Mouse (Mus musculus) fibroblast of lung, adult 2 months (primary cell): ENCODE measurements around the gene Plxnc1.
A peak's percentile ranks its signal among the peaks of the same experiment; 100 is the strongest.

ENCODE experiments used
- DNase-seq: peaks from one replicate; pipeline ENCODE4 v3.0.0-alpha.2; 2011; ENCODE audit warnings: low read depth

The Plxnc1 gene

GRCm38 (mm10) chr10:94920526-94920925 is 24.1 kb downstream of the Plxnc1 start:
- no peak for DNase-seq

DNA sequence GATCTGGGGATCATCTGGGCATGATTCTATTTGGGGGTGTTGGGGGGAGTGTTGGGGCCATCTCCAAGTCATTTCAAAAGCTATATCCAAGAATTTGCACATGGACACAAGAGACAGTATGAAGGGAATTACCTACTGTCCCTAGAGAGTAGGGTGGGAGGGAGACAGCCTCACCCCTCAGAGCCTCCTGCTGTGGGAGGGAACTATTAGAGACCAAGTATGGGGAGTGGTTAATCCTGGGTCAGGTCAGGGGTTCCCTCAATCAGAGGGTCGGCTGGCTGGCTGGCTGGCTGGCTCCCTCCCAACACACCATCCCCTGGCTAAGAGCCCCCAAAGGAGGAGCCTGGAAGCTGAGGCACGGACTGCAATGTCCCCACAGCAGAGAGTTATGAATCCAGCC is 24.7 kb downstream of the Plxnc1 start:
- DNase-seq = no peak

GRCm38 (mm10) chr10:94919552-94919951 is 25.1 kb downstream of the Plxnc1 start:
- DNase-seq = peak; percentile 21

DNA sequence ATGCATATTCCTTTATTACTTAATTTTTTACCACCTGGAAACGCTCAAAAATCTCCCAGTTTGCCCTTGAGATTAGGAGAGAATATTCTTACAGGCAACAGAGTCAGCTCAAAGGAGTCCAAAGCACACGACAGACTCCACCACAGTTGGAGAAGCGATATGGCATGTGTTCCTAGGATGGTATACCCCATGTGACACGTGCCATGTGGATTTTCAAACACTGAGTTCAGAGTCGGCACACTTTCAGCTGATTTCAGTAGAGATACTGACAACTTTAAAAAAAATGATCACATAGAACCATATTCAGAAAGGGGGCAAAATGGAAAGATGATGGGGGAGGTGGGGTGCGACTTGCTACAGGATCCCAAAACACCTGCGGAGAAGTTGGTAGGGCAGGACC is 26.0 kb downstream of the Plxnc1 start:
- no peak for DNase-seq

DNA sequence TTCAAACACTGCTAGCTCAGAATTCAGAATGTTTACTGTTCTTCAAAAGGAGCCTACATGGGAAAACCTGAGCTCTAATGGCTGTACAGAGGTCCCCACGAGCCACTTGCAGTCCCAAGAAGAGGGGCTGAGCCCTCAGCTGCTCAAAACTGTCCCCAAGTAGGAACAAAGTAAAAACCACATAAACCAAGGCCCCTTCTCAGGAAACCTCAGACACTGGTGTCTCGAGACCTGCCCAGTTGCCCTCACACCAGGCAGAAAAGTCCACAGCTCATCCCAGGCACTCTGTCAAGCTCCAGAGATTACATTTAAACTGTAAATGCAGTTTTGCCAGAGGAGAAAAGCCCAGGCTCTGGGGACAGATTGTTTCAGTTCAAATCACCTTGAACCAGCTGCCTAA is 26.6 kb downstream of the Plxnc1 start:
- no peak for DNase-seq

- DNase-seq = no peak
Observed at GRCm38 (mm10) chr10:94917354-94917753, 27.3 kb downstream of the Plxnc1 start.

DNA sequence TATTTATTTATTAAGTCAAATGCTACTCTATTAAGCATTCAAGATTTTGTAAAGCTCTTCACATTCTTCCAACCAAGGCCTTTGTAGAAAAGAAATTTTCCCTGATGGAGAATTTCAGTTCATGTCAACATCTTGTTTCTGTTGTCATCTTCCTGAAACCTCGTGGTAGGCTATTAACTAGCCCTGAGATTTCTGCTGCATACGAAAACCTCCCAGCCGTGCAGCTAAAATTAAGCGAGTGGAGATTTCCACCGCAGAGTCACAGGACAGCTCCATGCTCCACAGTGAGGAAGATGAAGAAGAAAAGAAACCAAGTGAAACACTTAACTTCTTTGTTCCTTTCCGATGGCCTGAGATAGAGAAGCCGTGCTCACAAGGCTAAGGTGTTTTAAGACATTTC is 28.0 kb downstream of the Plxnc1 start:
- no peak for DNase-seq

- DNase-seq = no peak
Observed at GRCm38 (mm10) chr10:94915746-94916145, 28.9 kb downstream of the Plxnc1 start.

GRCm38 (mm10) chr10:94914081-94914480 is 30.6 kb downstream of the Plxnc1 start:
- DNase-seq = no peak

DNA sequence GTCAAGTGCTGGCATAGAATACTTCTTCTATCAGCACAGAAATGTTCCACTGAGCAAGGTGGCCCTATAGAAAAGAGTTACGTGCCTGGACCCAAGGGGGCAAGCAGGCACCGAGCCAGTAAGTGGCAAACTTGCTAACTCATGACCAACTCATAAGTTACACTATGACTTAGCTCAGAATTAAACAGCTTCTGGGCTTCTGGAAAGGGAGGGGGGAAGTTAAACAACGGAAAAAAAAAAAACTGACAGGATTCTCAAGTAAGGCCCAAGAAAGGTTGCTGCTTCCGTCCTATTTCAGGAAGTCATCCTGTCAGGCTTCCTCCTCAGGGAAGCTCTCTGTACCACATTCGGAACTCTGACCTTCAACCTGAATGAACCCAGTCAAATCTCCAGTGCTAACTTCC is 31.3 kb downstream of the Plxnc1 start:
- no peak for DNase-seq

DNA sequence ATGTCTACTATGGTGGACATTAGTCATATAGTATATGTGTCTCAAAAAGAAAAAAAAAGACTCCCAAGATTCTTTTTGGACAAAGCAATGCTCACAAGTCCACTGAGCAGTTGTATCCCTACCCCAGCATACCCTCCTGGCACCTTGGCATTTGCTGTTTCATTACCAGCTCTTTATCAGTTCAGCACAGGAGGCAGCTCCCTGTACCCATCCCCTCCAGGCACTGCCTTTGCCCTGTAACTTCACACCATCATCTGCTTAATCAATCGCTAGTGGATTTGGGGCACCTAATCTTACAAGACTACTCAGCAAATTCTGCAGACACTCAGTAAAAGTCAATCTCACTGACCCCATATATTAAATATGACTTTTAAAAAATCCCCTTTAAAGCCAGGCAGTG is 32.1 kb downstream of the Plxnc1 start:
- no peak for DNase-seq

- no peak for DNase-seq
Observed at GRCm38 (mm10) chr10:94911102-94911501, 33.5 kb downstream of the Plxnc1 start.

- DNase-seq = no peak
Observed at GRCm38 (mm10) chr10:94910570-94910969, 34.1 kb downstream of the Plxnc1 start.

- DNase-seq = no peak
Observed at GRCm38 (mm10) chr10:94909789-94910188, 34.8 kb downstream of the Plxnc1 start.

- no peak for DNase-seq
Observed at GRCm38 (mm10) chr10:94908976-94909717, 35.5 kb downstream of the Plxnc1 start.

- DNase-seq = no peak
Observed at GRCm38 (mm10) chr10:94905689-94906473, 38.8 kb downstream of the Plxnc1 start.

- DNase-seq = no peak
Observed at GRCm38 (mm10) chr10:94905219-94905618, 39.4 kb downstream of the Plxnc1 start.

- DNase-seq = no peak
Observed at GRCm38 (mm10) chr10:94896950-94897349, 47.7 kb downstream of the Plxnc1 start.

DNA sequence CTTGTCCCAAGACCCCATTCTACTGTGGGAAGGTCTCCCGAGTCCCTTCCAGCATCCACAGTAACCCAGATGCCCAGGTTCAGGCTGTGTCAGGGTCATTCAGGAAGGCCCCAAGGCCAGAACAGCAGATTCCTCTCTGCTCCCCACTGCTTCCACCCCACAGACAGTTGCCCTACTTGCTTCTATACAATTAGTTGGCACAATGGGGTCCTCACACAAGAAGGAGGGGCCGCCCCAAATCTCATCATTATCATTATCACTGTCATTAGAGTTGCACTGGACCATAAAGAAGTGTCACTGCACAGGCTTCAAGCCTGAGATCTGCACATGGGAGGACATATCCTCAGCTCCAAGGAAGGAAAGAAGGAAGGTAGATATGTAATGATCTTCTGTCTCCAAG is 48.3 kb downstream of the Plxnc1 start:
- DNase-seq = no peak

GRCm38 (mm10) chr10:94895876-94896275 is 48.8 kb downstream of the Plxnc1 start:
- no peak for DNase-seq

DNA sequence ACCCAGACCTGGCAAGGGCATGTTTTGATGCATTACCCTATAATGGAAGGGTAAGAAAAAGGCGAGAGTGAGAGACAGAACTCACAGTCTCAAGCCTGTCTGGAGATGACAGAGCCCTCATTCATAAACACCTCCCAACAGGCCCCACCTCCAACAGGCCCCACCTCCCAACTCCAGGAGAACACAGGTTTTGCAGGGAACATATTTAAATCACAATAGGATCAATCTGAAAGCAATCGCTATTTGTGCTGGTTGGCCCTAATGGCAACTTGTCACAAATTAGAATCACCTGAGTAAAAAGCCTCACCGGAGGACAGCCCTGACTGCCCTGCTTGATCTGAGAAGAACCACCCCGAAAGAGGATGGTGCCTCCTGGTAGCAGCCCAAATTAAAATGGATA is 54.9 kb downstream of the Plxnc1 start:
- no peak for DNase-seq

DNA sequence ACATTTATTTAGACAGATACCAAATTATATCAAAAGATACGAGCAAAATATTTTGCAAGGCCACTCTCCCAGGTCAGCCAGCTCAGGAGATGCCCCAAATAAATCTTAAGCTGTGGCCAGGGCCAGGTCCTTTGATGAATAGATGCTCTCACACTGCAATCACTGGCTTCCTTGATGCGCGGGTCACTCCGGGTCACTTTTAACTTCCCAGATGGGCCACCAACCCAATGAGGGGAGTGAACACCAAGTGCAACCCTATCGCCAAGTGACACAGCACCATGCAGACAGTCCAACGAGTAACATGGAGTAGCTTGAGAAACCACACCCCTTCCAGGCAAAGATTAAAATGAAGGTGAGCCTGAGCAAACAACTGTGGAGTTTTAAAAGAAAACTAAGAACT is 61.4 kb downstream of the Plxnc1 start:
- DNase-seq = no peak

- no peak for DNase-seq
Observed at GRCm38 (mm10) chr10:94871506-94871905, 73.1 kb downstream of the Plxnc1 start.

DNA sequence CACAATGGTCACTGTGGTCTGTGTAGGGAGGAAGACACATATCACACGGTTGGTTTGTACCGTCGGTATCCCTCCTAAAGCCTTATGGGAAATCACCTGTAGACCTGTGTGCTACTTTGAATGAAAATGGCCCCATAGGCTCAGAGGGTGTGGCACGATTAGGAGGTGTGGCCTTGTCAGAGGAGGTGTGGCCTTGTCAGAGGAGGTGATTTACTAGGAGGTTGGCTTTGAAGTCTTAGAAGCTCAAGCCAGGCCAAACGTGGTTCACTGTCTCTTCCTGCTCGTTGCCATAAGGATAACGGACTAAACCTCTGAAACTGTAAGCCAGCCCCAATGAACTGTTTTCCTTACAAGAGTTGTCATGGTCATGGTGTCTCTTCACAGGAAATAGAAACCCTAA is 73.5 kb downstream of the Plxnc1 start:
- DNase-seq = no peak
